Mouse (Mus musculus): ENCODE results near the gene Slc44a3. TPM values are rescaled to one million over a fixed set of nuclear protein-coding genes. Genes with fewer than 3 reads are reported as not detected.
A peak's percentile ranks its signal among the peaks of the same experiment; 100 is the strongest.

The Slc44a3 gene
- polyA plus RNA-seq, 1 experiment: 2.3 TPM

- TF ChIP-seq POLR2A (IDR thresholded peaks at IDR 0.05; ENCODE audit: insufficient read length, low read depth) (no peak), TCF12 (IDR thresholded peaks at IDR 0.05; ENCODE audit: insufficient read depth, poor library complexity, severe bottlenecking) (no peak), USF1 (IDR thresholded peaks at IDR 0.05; ENCODE audit: low read depth) (no peak), REST (IDR thresholded peaks at IDR 0.05; ENCODE audit: insufficient read depth, insufficient read length) (no peak), E2F4 (IDR thresholded peaks at IDR 0.05; ENCODE audit: insufficient read depth) (no peak), MYOG (IDR thresholded peaks at IDR 0.05; ENCODE audit: control insufficient read depth in 1 of 3, insufficient read depth in 1 of 3, insufficient read length in 2 of 3, low read depth in 2 of 3) (no peak), CEBPB (IDR thresholded peaks at IDR 0.05; ENCODE audit: insufficient read depth, poor library complexity, severe bottlenecking) (no peak), TCF3 (IDR thresholded peaks at IDR 0.05; ENCODE audit: insufficient read length, low read depth) (no peak), POLR2AphosphoS2 (IDR thresholded peaks at IDR 0.05; ENCODE audit: insufficient read length, low read depth) (no peak), SRF (IDR thresholded peaks at IDR 0.05; ENCODE audit: control insufficient read depth, insufficient read length, low read depth) (no peak), MYOD1 (IDR thresholded peaks at IDR 0.05; ENCODE audit: control insufficient read depth in 1 of 3, insufficient read length in 2 of 3, low read depth in 2 of 3) (no peak), MAX (IDR thresholded peaks at IDR 0.05; ENCODE audit: low read depth) (no peak)
- no peaks in the 10 kb centered on the region for H3K27me3 ChIP-seq (ENCODE audit: control insufficient read depth, insufficient read depth, insufficient read length)
Measured at GRCm38 (mm10) chr3:121558861-121559260, 26.7 kb upstream of the Slc44a3 start.

GRCm38 (mm10) chr3:121556304-121556703 lies 24.1 kb upstream of the Slc44a3 start:
- H3ac ChIP-seq (ENCODE audit: control insufficient read depth, insufficient read length): no peak overlapping the region
- H3K4me2 ChIP-seq (ENCODE audit: low read depth): no peak overlapping the region
- H3K27me3 ChIP-seq (ENCODE audit: control insufficient read depth, insufficient read depth, insufficient read length): no peaks in the 10 kb centered on the region
- H3K36me3 ChIP-seq (ENCODE audit: control insufficient read depth, insufficient read depth): no peaks in the 10 kb centered on the region
- no peak overlapping the region for H3K4me3 ChIP-seq
- TF ChIP-seq REST (IDR thresholded peaks at IDR 0.05; ENCODE audit: insufficient read depth, insufficient read length) (no peak), USF1 (IDR thresholded peaks at IDR 0.05; ENCODE audit: low read depth) (no peak), MAX (IDR thresholded peaks at IDR 0.05; ENCODE audit: low read depth) (no peak), MYOD1 (IDR thresholded peaks at IDR 0.05; ENCODE audit: control insufficient read depth in 1 of 3, insufficient read length in 2 of 3, low read depth in 2 of 3) (no peak), MYOG (IDR thresholded peaks at IDR 0.05; ENCODE audit: control insufficient read depth in 1 of 3, insufficient read depth in 1 of 3, insufficient read length in 2 of 3, low read depth in 2 of 3) (no peak), E2F4 (IDR thresholded peaks at IDR 0.05; ENCODE audit: insufficient read depth) (no peak), TCF12 (IDR thresholded peaks at IDR 0.05; ENCODE audit: insufficient read depth, poor library complexity, severe bottlenecking) (no peak), CEBPB (IDR thresholded peaks at IDR 0.05; ENCODE audit: insufficient read depth, poor library complexity, severe bottlenecking) (no peak), POLR2A (IDR thresholded peaks at IDR 0.05; ENCODE audit: insufficient read length, low read depth) (no peak)
- H3K79me2 ChIP-seq (ENCODE audit: control insufficient read depth, insufficient read depth): no peaks in the 10 kb centered on the region

More at GRCm38 (mm10) chr3:121558861-121559260, 26.7 kb upstream of the Slc44a3 start:
- Histone ChIP-seq H3K79me2 (ENCODE audit: control insufficient read depth, insufficient read depth) (no peaks in the 10 kb centered on the region), H3K4me2 (ENCODE audit: low read depth) (no peak overlapping the region), H3ac (ENCODE audit: control insufficient read depth, insufficient read length) (no peak overlapping the region), H3K4me3 (no peak overlapping the region), H3K36me3 (ENCODE audit: control insufficient read depth, insufficient read depth) (no peaks in the 10 kb centered on the region)

- Histone ChIP-seq H3K36me3 (ENCODE audit: control insufficient read depth, insufficient read depth) (no peaks in the 10 kb centered on the region), H3ac (ENCODE audit: control insufficient read depth, insufficient read length) (no peak overlapping the region), H3K4me3 (no peak overlapping the region), H3K27me3 (ENCODE audit: control insufficient read depth, insufficient read depth, insufficient read length) (no peaks in the 10 kb centered on the region), H3K4me2 (ENCODE audit: low read depth) (peak overlapping the region; percentile 66), H3K79me2 (ENCODE audit: control insufficient read depth, insufficient read depth) (no peaks in the 10 kb centered on the region)
- no peak for TF ChIP-seq MAX (IDR thresholded peaks at IDR 0.05; ENCODE audit: low read depth)
- no peak for TF ChIP-seq POLR2AphosphoS2 (IDR thresholded peaks at IDR 0.05; ENCODE audit: insufficient read length, low read depth)
- peak in 1 of 3 experiments; percentile 81 for TF ChIP-seq MYOG (IDR thresholded peaks at IDR 0.05; ENCODE audit: control insufficient read depth in 1 of 3, insufficient read depth in 1 of 3, insufficient read length in 2 of 3, low read depth in 2 of 3)
- TF ChIP-seq SRF (IDR thresholded peaks at IDR 0.05; ENCODE audit: control insufficient read depth, insufficient read length, low read depth): no peak
- no peak for TF ChIP-seq REST (IDR thresholded peaks at IDR 0.05; ENCODE audit: insufficient read depth, insufficient read length)
- peak in 2 of 3 experiments; percentile 31 to 52 for TF ChIP-seq MYOD1 (IDR thresholded peaks at IDR 0.05; ENCODE audit: control insufficient read depth in 1 of 3, insufficient read length in 2 of 3, low read depth in 2 of 3)
- TF ChIP-seq TCF12 (IDR thresholded peaks at IDR 0.05; ENCODE audit: insufficient read depth, poor library complexity, severe bottlenecking): peak; percentile 26
- TF ChIP-seq CEBPB (IDR thresholded peaks at IDR 0.05; ENCODE audit: insufficient read depth, poor library complexity, severe bottlenecking): no peak
- TF ChIP-seq E2F4 (IDR thresholded peaks at IDR 0.05; ENCODE audit: insufficient read depth): no peak
Measured at GRCm38 (mm10) chr3:121553294-121553693, 21.1 kb upstream of the Slc44a3 start.

GRCm38 (mm10) chr3:121552723-121553122 lies 20.5 kb upstream of the Slc44a3 start:
- H3K79me2 ChIP-seq (ENCODE audit: control insufficient read depth, insufficient read depth): no peaks in the 10 kb centered on the region
- H3K36me3 ChIP-seq (ENCODE audit: control insufficient read depth, insufficient read depth): no peaks in the 10 kb centered on the region
- no peak overlapping the region for H3K4me3 ChIP-seq
- H3K27me3 ChIP-seq (ENCODE audit: control insufficient read depth, insufficient read depth, insufficient read length): no peaks in the 10 kb centered on the region
- H3K4me2 ChIP-seq (ENCODE audit: low read depth): peak overlapping the region; percentile 66
- H3ac ChIP-seq (ENCODE audit: control insufficient read depth, insufficient read length): no peak overlapping the region
- TF ChIP-seq MYOG (IDR thresholded peaks at IDR 0.05; ENCODE audit: control insufficient read depth in 1 of 3, insufficient read depth in 1 of 3, insufficient read length in 2 of 3, low read depth in 2 of 3) (no peak), MAX (IDR thresholded peaks at IDR 0.05; ENCODE audit: low read depth) (no peak), TCF12 (IDR thresholded peaks at IDR 0.05; ENCODE audit: insufficient read depth, poor library complexity, severe bottlenecking) (no peak), TCF3 (IDR thresholded peaks at IDR 0.05; ENCODE audit: insufficient read length, low read depth) (no peak), E2F4 (IDR thresholded peaks at IDR 0.05; ENCODE audit: insufficient read depth) (no peak)

GRCm38 (mm10) chr3:121550370-121550769 lies 18.2 kb upstream of the Slc44a3 start:
- H3K36me3 ChIP-seq (ENCODE audit: control insufficient read depth, insufficient read depth): no peaks in the 10 kb centered on the region
- no peak overlapping the region for H3K4me3 ChIP-seq
- H3K4me2 ChIP-seq (ENCODE audit: low read depth): no peak overlapping the region
- TF ChIP-seq MYOG (IDR thresholded peaks at IDR 0.05; ENCODE audit: control insufficient read depth in 1 of 3, insufficient read depth in 1 of 3, insufficient read length in 2 of 3, low read depth in 2 of 3) (no peak), CEBPB (IDR thresholded peaks at IDR 0.05; ENCODE audit: insufficient read depth, poor library complexity, severe bottlenecking) (no peak), POLR2A (IDR thresholded peaks at IDR 0.05; ENCODE audit: insufficient read length, low read depth) (no peak), REST (IDR thresholded peaks at IDR 0.05; ENCODE audit: insufficient read depth, insufficient read length) (no peak), POLR2AphosphoS2 (IDR thresholded peaks at IDR 0.05; ENCODE audit: insufficient read length, low read depth) (no peak), MAX (IDR thresholded peaks at IDR 0.05; ENCODE audit: low read depth) (no peak), TCF12 (IDR thresholded peaks at IDR 0.05; ENCODE audit: insufficient read depth, poor library complexity, severe bottlenecking) (no peak), E2F4 (IDR thresholded peaks at IDR 0.05; ENCODE audit: insufficient read depth) (no peak), TCF3 (IDR thresholded peaks at IDR 0.05; ENCODE audit: insufficient read length, low read depth) (no peak), USF1 (IDR thresholded peaks at IDR 0.05; ENCODE audit: low read depth) (no peak)
- no peaks in the 10 kb centered on the region for H3K79me2 ChIP-seq (ENCODE audit: control insufficient read depth, insufficient read depth)
- no peak overlapping the region for H3ac ChIP-seq (ENCODE audit: control insufficient read depth, insufficient read length)
- H3K27me3 ChIP-seq (ENCODE audit: control insufficient read depth, insufficient read depth, insufficient read length): no peaks in the 10 kb centered on the region

All from myocyte (in vitro differentiated cells).